Mouse (Mus musculus): ENCODE results near the gene 3300002I08Rik. TPM values are rescaled to one million over a fixed set of nuclear protein-coding genes. Genes with fewer than 3 reads are reported as not detected.
A peak's percentile ranks its signal among the peaks of the same experiment; 100 is the strongest.
"Not testable (repeated sequence)": the region's sequence is repeated elsewhere in the genome, so short reads cannot be mapped to it uniquely, and the experiment has no call there.

3300002I08Rik gene
- polyA plus RNA-seq (2015; fragmentation: Nextera tagmentation; extraction: Ambion mirVana) = 8.2 and 9.1 TPM in 2 replicates

DNA sequence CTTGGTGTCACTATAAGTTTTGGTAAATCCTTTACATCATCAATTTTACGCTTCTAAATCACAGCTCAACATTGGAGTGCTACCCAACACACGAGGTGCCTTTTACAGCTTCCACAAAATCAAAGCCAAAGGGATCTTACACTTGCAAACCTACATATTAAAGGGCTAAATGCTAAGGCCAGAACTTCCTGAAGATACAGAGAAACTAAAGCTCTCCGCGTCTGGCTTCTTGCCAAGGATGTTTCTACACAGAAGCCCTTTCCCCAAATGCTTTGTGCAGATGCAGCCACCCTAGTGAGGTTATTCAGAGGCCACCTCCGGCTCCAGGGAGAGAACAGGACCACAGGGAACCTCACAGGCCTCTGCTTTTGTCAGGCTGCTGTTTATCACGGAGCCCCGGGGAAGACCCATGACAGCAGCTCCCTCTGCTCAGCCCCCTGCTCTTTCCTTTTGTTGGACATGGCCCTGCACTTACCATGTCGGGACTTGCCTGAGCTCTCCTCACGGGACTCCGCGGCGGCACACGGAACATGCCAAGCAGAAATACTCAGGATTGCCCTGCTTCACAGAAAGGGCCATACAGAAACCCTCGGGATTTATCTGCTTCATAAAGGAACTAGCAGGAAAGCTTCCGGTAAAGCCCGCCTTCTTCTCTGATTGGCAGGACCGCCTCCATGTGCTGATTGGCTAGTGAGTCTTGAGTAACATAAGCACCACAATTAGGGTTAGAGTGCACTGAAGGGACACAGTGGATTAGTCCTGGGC, at the start of gene 3300002I08Rik:
Gene 3300002I08Rik (minus strand): TSS at position 653 of the 765 bp plus-strand sequence.
- peak; percentile 99 for ATAC-seq (ENCODE audit: borderline replicate concordance, extremely low read depth, low FRiP score, low TSS enrichment)

GRCm38 (mm10) chr2:150412146-150412545, 49.6 kb upstream of the 3300002I08Rik start:
- WGBS = 87% methylated on average over 17 of the region's 17 CpGs
- H3K4me2 ChIP-seq; H3K27me3 ChIP-seq; H3K9ac ChIP-seq; H3K4me3 ChIP-seq; H3K27ac ChIP-seq; H3K4me1 ChIP-seq; H3K9me3 ChIP-seq; ATAC-seq (ENCODE audit: borderline replicate concordance, extremely low read depth, low FRiP score, low TSS enrichment): not testable (repeated sequence)
- peaks cover 15% of the 10 kb centered on the region for H3K36me3 ChIP-seq

More for the DNA sequence above, at the start of gene 3300002I08Rik:
- H3K9ac ChIP-seq = peak within 1 kb of the TSS; percentile 49
- H3K4me1 ChIP-seq, H3K36me3 ChIP-seq, H3K9me3 ChIP-seq, H3K27me3 ChIP-seq: not testable (repeated sequence)
- WGBS = 4% methylated on average over 17 of the region's 17 CpGs
- peak within 1 kb of the TSS; percentile 50 for H3K27ac ChIP-seq
- H3K4me3 ChIP-seq = peak within 1 kb of the TSS; percentile 56
- H3K4me2 ChIP-seq = peak within 1 kb of the TSS; percentile 50

DNA sequence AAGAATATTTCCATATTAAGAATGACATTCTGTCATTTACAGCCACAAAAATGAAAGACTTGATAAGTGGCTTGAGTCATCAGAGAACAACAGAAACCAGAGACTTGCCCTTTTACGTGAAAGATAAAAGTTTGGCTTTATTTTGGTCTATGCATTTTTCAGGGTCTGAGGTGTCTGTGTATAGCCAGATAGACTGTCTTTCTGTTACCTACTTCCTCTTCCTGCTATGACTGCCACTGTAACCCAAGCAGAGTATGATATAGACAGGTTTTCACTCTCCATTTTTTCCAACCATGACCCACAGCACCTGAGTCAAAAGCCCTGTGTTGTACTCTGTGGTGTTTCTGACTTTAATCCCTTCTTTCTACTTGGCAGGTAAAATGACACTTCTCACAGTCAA, 27.6 kb upstream of the 3300002I08Rik start:
- Histone ChIP-seq H3K27ac (no peak overlapping the region), H3K4me1 (no peaks in the 10 kb centered on the region), H3K27me3 (no peaks in the 10 kb centered on the region), H3K4me3 (no peak overlapping the region), H3K4me2 (no peak overlapping the region), H3K9ac (no peak overlapping the region), H3K9me3 (no peaks in the 10 kb centered on the region; the same call in 1 of the 2 replicates), H3K36me3 (no peaks in the 10 kb centered on the region)
- ATAC-seq (ENCODE audit: borderline replicate concordance, extremely low read depth, low FRiP score, low TSS enrichment) = no peak
- WGBS = 76% methylated on average over 1 of the region's 1 CpGs

DNA sequence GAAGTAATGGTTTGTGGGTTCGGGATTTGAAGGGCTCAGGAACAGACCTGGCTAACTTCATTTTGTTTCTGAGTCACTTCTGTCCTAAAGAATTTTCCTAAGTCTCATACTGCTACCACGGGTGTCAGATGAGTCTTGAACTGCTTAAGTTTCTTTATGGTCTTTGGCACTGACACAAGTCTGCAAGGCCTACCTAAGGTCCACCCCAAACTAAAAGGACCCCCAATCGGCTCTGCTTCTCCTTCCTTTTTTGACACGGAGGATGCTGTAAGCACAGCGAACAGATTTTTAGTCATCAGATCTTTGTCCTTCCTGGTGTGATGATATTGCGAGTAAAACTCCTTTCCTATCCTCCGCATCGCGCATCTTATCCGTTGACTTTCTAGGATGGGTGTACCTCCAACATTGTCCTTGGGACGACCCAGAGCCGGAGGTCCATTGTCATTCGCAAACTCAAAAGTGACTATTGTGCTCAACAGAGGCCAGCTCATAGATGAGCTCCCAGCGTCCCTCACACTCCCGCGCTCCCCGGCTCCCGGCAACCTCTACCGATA, 23.1 kb upstream of the 3300002I08Rik start:
- H3K27me3 ChIP-seq; H3K4me3 ChIP-seq; H3K4me2 ChIP-seq; H3K9ac ChIP-seq; H3K4me1 ChIP-seq; H3K9me3 ChIP-seq; H3K36me3 ChIP-seq; ATAC-seq (ENCODE audit: borderline replicate concordance, extremely low read depth, low FRiP score, low TSS enrichment); H3K27ac ChIP-seq: not testable (repeated sequence)
- 93% methylated on average over 19 of the region's 19 CpGs for WGBS

- peak overlapping the region; percentile 49; the same call in 1 of the 2 replicates for H3K9ac ChIP-seq
- H3K9me3 ChIP-seq = no peaks in the 10 kb centered on the region
- H3K4me2 ChIP-seq = peak overlapping the region; percentile 50
- no peaks in the 10 kb centered on the region for H3K4me1 ChIP-seq
- H3K4me3 ChIP-seq = peak overlapping the region; percentile 56
- H3K36me3 ChIP-seq = no peaks in the 10 kb centered on the region
- no peak overlapping the region for H3K27ac ChIP-seq
- ATAC-seq (ENCODE audit: borderline replicate concordance, extremely low read depth, low FRiP score, low TSS enrichment) = no peak
- no peaks in the 10 kb centered on the region for H3K27me3 ChIP-seq
- 9% methylated on average over 4 of the region's 4 CpGs for WGBS
These were observed 289 bp upstream of the 3300002I08Rik start for GRCm38 (mm10) chr2:150362878-150363229.

- ATAC-seq (ENCODE audit: borderline replicate concordance, extremely low read depth, low FRiP score, low TSS enrichment) = peak; percentile 23; the same call in 1 of the 2 replicates
- H3K4me2 ChIP-seq, H3K4me3 ChIP-seq, H3K9me3 ChIP-seq, H3K27me3 ChIP-seq, H3K4me1 ChIP-seq, H3K36me3 ChIP-seq, H3K27ac ChIP-seq, H3K9ac ChIP-seq: not testable (repeated sequence)
These were observed 5.4 kb downstream of the 3300002I08Rik start for GRCm38 (mm10) chr2:150357136-150357535.

- Histone ChIP-seq H3K4me2 (no peak within 1 kb of the TSS), H3K27me3 (no peaks in the 10 kb centered on the region), H3K9ac (no peak within 1 kb of the TSS), H3K9me3 (peaks cover 9% of the 10 kb centered on the region; the same call in 1 of the 2 replicates), H3K4me1 (no peaks in the 10 kb centered on the region), H3K4me3 (no peak within 1 kb of the TSS), H3K27ac (no peak within 1 kb of the TSS), H3K36me3 (peaks cover 35% of the 10 kb centered on the region)
- WGBS = 90% methylated on average over 5 of the region's 5 CpGs
- no peak for ATAC-seq (ENCODE audit: borderline replicate concordance, extremely low read depth, low FRiP score, low TSS enrichment)
These were observed 39.2 kb downstream of the 3300002I08Rik start, which contains the start of gene Gm10130 for GRCm38 (mm10) chr2:150323402-150323801. TSS of gene Gm10130 (plus strand) at chr2:150323702.

DNA sequence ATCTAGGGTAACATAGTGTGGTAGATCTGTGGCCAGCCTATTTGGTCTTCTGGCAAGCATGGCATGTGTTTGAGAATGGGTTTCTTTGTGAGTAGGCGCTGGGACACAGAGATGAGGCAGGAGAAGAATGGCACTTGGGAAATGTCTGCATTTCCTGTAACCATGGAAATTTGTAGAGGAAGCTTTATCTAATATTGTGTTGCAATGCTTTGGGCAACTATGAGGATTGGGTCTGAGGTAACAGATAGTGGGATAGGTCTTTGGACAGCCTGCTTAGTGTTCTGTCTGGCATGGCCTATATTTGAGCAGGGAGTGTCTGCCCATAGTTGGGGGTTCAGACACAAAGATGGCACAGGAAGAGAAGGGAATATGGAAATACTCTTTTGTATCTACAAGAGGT, 43.6 kb downstream of the 3300002I08Rik start:
- no peak for ATAC-seq (ENCODE audit: borderline replicate concordance, extremely low read depth, low FRiP score, low TSS enrichment)
- no peak overlapping the region for H3K4me3 ChIP-seq
- no peak overlapping the region for H3K27ac ChIP-seq
- H3K9ac ChIP-seq = no peak overlapping the region
- H3K4me2 ChIP-seq = no peak overlapping the region
- 100% methylated on average over 1 of the region's 1 CpGs for WGBS
- H3K27me3 ChIP-seq = no peaks in the 10 kb centered on the region
- peaks cover 9% of the 10 kb centered on the region; the same call in 1 of the 2 replicates for H3K9me3 ChIP-seq
- H3K4me1 ChIP-seq = no peaks in the 10 kb centered on the region
- H3K36me3 ChIP-seq = peaks cover 36% of the 10 kb centered on the region

GRCm38 (mm10) chr2:150316140-150316539, 46.4 kb downstream of the 3300002I08Rik start:
- H3K4me1 ChIP-seq = no peaks in the 10 kb centered on the region; the same call in 1 of the 2 replicates
- H3K27me3 ChIP-seq = no peaks in the 10 kb centered on the region
- H3K9me3 ChIP-seq = peaks cover 1% of the 10 kb centered on the region; the same call in 1 of the 2 replicates
- no peak overlapping the region for H3K27ac ChIP-seq
- H3K9ac ChIP-seq = no peak overlapping the region
- ATAC-seq (ENCODE audit: borderline replicate concordance, extremely low read depth, low FRiP score, low TSS enrichment) = no peak
- no peak overlapping the region for H3K4me2 ChIP-seq
- H3K36me3 ChIP-seq = peaks cover 27% of the 10 kb centered on the region
- H3K4me3 ChIP-seq = no peak overlapping the region

DNA sequence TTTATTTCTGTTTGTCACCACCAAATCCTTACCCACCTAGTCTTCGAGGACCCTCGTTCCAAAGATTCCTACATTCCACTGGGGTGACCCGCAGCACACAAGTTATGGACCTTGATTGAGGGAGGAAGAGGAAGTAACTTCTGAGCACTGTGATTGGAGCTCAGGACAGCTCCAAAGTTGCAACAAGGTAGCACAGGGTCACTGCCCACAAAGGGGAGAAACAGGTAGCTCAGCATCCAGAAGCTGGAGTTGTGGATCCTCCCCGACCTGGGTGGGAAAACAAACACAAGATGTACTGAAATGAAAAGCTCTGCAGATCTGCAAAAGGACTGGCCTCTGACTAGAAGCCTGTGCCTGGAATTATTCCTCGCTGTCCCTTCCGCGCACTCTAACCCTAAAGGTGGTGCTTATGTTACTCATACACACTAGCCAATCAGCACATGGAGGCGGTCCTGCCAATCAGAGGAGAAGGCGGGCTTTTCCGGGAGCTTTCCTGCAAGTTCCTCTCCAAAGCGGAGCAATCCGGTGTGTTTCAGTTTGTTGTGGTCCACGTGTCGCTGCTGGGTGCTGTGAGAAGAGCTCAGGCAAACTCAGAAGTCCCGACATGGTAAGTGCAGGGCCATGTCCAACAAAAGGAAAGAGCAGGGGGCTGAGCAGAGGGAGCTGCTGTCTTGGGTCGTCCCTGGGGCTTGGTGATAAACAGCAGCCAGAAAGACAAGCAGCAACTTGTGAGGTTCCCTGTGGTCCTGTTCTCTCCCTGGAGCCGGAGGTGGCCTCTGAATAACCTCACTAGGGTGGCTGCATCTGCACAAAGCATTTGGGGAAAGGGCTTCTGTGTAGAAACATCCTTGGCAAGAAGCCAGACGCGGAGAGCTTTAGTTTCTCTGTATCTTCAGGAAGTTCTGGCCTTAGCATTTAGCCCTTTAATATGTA, 51.3 kb downstream of the 3300002I08Rik start:
- ATAC-seq (ENCODE audit: borderline replicate concordance, extremely low read depth, low FRiP score, low TSS enrichment) = peak; percentile 98
- 10% methylated on average over 19 of the region's 19 CpGs for WGBS
- not testable (repeated sequence) for H3K36me3 ChIP-seq, H3K9me3 ChIP-seq, H3K27me3 ChIP-seq, H3K4me1 ChIP-seq
- H3K27ac ChIP-seq = peak overlapping the region; percentile 44; the same call in 1 of the 2 replicates
- peak overlapping the region; percentile 62 for H3K4me2 ChIP-seq
- H3K4me3 ChIP-seq = peak overlapping the region; percentile 65
- H3K9ac ChIP-seq = peak overlapping the region; percentile 62

DNA sequence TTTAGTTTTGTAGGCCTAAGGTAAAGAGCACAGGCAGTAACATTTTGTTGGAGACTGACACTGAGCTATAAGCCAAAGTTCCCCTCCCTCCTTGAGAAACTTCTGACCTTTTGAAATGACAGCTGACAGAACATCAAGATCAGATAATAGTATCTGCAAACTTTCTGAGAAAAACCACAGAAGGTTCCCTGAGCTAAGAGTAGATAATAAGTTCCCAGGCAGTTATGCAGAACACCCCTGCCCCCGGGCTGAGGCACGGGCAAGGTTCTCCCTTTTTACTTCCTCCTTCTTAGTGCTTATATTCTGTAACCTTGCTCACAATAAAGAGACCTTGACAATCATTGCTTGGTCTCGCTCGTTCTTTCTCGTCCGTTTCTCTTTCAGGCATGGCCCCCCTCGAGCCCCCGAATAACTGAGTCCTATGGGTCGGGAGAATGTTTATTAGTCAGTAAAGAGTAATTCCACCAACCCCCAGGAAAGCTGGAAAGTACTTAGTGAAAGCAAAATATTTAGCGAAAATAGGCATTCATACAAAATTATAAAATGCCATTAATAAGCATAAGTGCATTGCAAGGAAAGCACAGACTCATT, 55.3 kb downstream of the 3300002I08Rik start:
- H3K27ac ChIP-seq = no peak overlapping the region
- H3K27me3 ChIP-seq = no peaks in the 10 kb centered on the region
- H3K4me1 ChIP-seq = peaks cover 2% of the 10 kb centered on the region; the same call in 1 of the 2 replicates
- no peak overlapping the region for H3K9ac ChIP-seq
- no peak overlapping the region for H3K4me3 ChIP-seq
- ATAC-seq (ENCODE audit: borderline replicate concordance, extremely low read depth, low FRiP score, low TSS enrichment) = no peak
- 83% methylated on average over 10 of the region's 10 CpGs for WGBS
- H3K9me3 ChIP-seq = no peaks in the 10 kb centered on the region
- H3K36me3 ChIP-seq = no peaks in the 10 kb centered on the region
- H3K4me2 ChIP-seq = no peak overlapping the region

Data from lung, embryonic 15.5 days (tissue).